Mouse (Mus musculus) myocyte (in vitro differentiated cells): ENCODE data around the gene Arl15. TPM values are rescaled to one million over a fixed set of nuclear protein-coding genes. Genes with fewer than 3 reads are reported as not detected.

Experiments used
- H3K27me3 ChIP-seq: one replicate; pipeline ENCODE4 v1.6.1; 2011; ENCODE audit not compliant: control insufficient read depth, insufficient read depth, insufficient read length
- H3K36me3 ChIP-seq: one replicate; pipeline ENCODE4 v1.6.1; 2011; ENCODE audit not compliant: control insufficient read depth, insufficient read depth
- H3K4me2 ChIP-seq: one replicate; pipeline ENCODE4 v1.6.1; 2011; ENCODE audit warnings: low read depth, control low read depth
- H3K4me3 ChIP-seq: one replicate; pipeline ENCODE4 v1.5.1; 2011; ENCODE audit warnings: mild to moderate bottlenecking, control low read depth, moderate library complexity
- H3K79me2 ChIP-seq: one replicate; pipeline ENCODE4 v1.6.1; 2011; ENCODE audit not compliant: control insufficient read depth, insufficient read depth
- H3ac ChIP-seq: one replicate; pipeline ENCODE4 v1.6.1; 2011; ENCODE audit not compliant: control insufficient read depth, insufficient read length
- CEBPB ChIP-seq: IDR thresholded peaks from 2 replicates; pipeline ENCODE4 v1.6.1; 2011; ENCODE audit warnings: mild to moderate bottlenecking, moderate library complexity; ENCODE audit not compliant: poor library complexity, insufficient read depth, severe bottlenecking
- E2F4 ChIP-seq: IDR thresholded peaks from one replicate; pipeline ENCODE4 v1.6.1; 2011; ENCODE audit warnings: mild to moderate bottlenecking, control low read depth, moderate library complexity; ENCODE audit not compliant: insufficient read depth
- MAX ChIP-seq: IDR thresholded peaks from one replicate; pipeline ENCODE4 v1.6.1; 2011; ENCODE audit warnings: low read depth, mild to moderate bottlenecking, control low read depth
- MYOD1 ChIP-seq, 3 experiments: IDR thresholded peaks; one replicate each; pipeline ENCODE4 v1.6.1; 2011; ENCODE audit warnings: control low read depth in 2 of 3, low read depth in 2 of 3, mild to moderate bottlenecking in 2 of 3, moderate library complexity in 1 of 3; ENCODE audit not compliant: insufficient read length in 2 of 3, control insufficient read depth in 1 of 3
- MYOG ChIP-seq, 3 experiments: IDR thresholded peaks; one replicate each; pipeline ENCODE4 v1.6.1; 2011; ENCODE audit warnings: control low read depth in 2 of 3, low read depth in 2 of 3, mild to moderate bottlenecking in 2 of 3; ENCODE audit not compliant: insufficient read length in 2 of 3, control insufficient read depth in 1 of 3, insufficient read depth in 1 of 3
- POLR2A ChIP-seq: IDR thresholded peaks from one replicate; pipeline ENCODE4 v1.6.1; 2011; ENCODE audit warnings: low read depth, mild to moderate bottlenecking, control low read depth, moderate library complexity; ENCODE audit not compliant: insufficient read length
- POLR2AphosphoS2 ChIP-seq: IDR thresholded peaks from one replicate; pipeline ENCODE4 v1.6.1; 2011; ENCODE audit warnings: low read depth, control low read depth; ENCODE audit not compliant: insufficient read length
- REST ChIP-seq: IDR thresholded peaks from one replicate; pipeline ENCODE4 v1.6.1; 2011; ENCODE audit warnings: mild to moderate bottlenecking, control low read depth, moderate library complexity; ENCODE audit not compliant: insufficient read depth, insufficient read length
- SRF ChIP-seq: IDR thresholded peaks from one replicate; pipeline ENCODE4 v1.6.1; 2011; ENCODE audit warnings: low read depth; ENCODE audit not compliant: control insufficient read depth, insufficient read length
- TCF12 ChIP-seq: IDR thresholded peaks from one replicate; pipeline ENCODE4 v1.6.1; 2011; ENCODE audit warnings: mild to moderate bottlenecking, control low read depth; ENCODE audit not compliant: poor library complexity, insufficient read depth, severe bottlenecking
- TCF3 ChIP-seq: IDR thresholded peaks from one replicate; pipeline ENCODE4 v1.6.1; 2011; ENCODE audit warnings: low read depth, control low read depth; ENCODE audit not compliant: insufficient read length
- USF1 ChIP-seq: IDR thresholded peaks from one replicate; pipeline ENCODE4 v1.6.1; 2011; ENCODE audit warnings: low read depth, mild to moderate bottlenecking, control low read depth, moderate library complexity
- polyA plus RNA-seq: library from polyadenylated mRNA; unstranded; fragments of >200 nt; fragmentation: generic; extraction: Trizol; gene quantifications from one replicate; pipeline ENCODE4 v1.2.1, GENCODE M21; 2012; ENCODE audit warnings: missing spikeins

Arl15 gene
- polyA plus RNA-seq, 1 experiment, result 11.1 TPM

DNA sequence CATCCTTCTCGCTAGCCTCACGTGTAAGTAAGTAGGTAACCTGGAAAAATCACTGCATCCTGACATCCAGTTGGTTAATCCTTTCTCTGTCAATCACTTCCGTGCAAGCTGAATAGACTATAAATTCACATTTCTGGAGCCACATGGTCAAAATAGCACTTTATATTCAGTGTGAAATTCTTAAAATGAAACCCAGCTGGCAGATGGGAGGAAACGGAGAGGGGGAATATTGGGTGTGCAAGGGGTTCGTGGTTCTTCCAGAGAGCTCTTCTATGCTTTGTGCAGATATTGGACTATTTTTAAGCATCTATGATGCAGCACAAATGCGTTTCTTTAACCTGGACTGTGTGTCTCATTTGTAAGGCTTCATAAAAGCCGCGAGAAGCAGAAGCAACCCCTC is 344.6 kb downstream of the Arl15 start:
- Histone ChIP-seq H3K27me3 (no peaks in the 10 kb centered on the region), H3ac (no peak overlapping the region), H3K4me3 (no peak overlapping the region), H3K4me2 (no peak overlapping the region), H3K79me2 (no peaks in the 10 kb centered on the region), H3K36me3 (no peaks in the 10 kb centered on the region)
- TF ChIP-seq USF1, result no peak
- TF ChIP-seq SRF, result no peak
- no peak for TF ChIP-seq MYOG (IDR thresholded peaks at IDR 0.05; ENCODE audit: control insufficient read depth in 1 of 3, insufficient read depth in 1 of 3, insufficient read length in 2 of 3, low read depth in 2 of 3)
- TF ChIP-seq TCF12, result no peak
- TF ChIP-seq CEBPB, result no peak
- no peak for TF ChIP-seq REST
- no peak for TF ChIP-seq E2F4
- no peak for TF ChIP-seq TCF3
- TF ChIP-seq POLR2A, result no peak
- TF ChIP-seq MAX, result no peak
- TF ChIP-seq MYOD1 (IDR thresholded peaks at IDR 0.05; ENCODE audit: control insufficient read depth in 1 of 3, insufficient read length in 2 of 3, low read depth in 2 of 3), result no peak
- no peak for TF ChIP-seq POLR2AphosphoS2

DNA sequence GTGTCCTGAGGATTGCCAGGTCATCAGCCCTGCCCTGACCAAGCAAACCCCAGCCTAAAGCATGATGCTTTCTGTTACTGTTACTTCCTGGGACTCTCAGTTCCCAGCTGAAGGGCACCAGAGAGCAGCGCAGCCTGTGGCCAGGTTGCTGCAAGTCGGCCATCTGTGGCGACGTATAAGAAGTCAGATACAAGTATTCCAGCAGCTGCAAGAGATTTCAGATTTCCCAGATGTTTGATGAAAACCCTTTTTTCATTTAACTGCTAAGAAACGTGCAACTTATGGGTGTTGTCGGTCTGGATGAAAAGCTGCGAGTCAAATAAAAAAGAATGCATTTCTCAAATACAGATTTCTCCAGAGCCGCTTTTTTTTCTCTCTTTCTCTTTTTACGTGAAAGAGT is 345.3 kb downstream of the Arl15 start:
- Histone ChIP-seq H3ac (no peak overlapping the region), H3K79me2 (no peaks in the 10 kb centered on the region), H3K27me3 (no peaks in the 10 kb centered on the region), H3K4me3 (no peak overlapping the region), H3K36me3 (no peaks in the 10 kb centered on the region), H3K4me2 (no peak overlapping the region)
- TF ChIP-seq MAX, result no peak
- no peak for TF ChIP-seq POLR2AphosphoS2
- TF ChIP-seq TCF3, result no peak
- no peak for TF ChIP-seq MYOG (IDR thresholded peaks at IDR 0.05; ENCODE audit: control insufficient read depth in 1 of 3, insufficient read depth in 1 of 3, insufficient read length in 2 of 3, low read depth in 2 of 3)

GRCm38 (mm10) chr13:114142826-114143225 is 348.5 kb downstream of the Arl15 start:
- H3K79me2 ChIP-seq, result no peaks in the 10 kb centered on the region
- H3ac ChIP-seq, result no peak overlapping the region
- no peak overlapping the region for H3K4me2 ChIP-seq
- TF ChIP-seq USF1 (no peak), TCF3 (no peak), POLR2AphosphoS2 (no peak), REST (no peak)
- no peak overlapping the region for H3K4me3 ChIP-seq
- H3K36me3 ChIP-seq, result no peaks in the 10 kb centered on the region
- H3K27me3 ChIP-seq, result no peaks in the 10 kb centered on the region

- Histone ChIP-seq H3K27me3 (no peaks in the 10 kb centered on the region), H3K4me2 (no peak overlapping the region), H3K4me3 (no peak overlapping the region), H3K36me3 (no peaks in the 10 kb centered on the region), H3ac (no peak overlapping the region), H3K79me2 (no peaks in the 10 kb centered on the region)
- TF ChIP-seq REST, result no peak
- TF ChIP-seq CEBPB, result no peak
- no peak for TF ChIP-seq POLR2A
- TF ChIP-seq USF1, result no peak
- no peak for TF ChIP-seq SRF
- TF ChIP-seq POLR2AphosphoS2, result no peak
- TF ChIP-seq E2F4, result no peak
- TF ChIP-seq TCF12, result no peak
These were observed 348.9 kb downstream of the Arl15 start for GRCm38 (mm10) chr13:114143247-114143646.

GRCm38 (mm10) chr13:114144052-114145046 is 350.0 kb downstream of the Arl15 start:
- TF ChIP-seq MYOG (IDR thresholded peaks at IDR 0.05; ENCODE audit: control insufficient read depth in 1 of 3, insufficient read depth in 1 of 3, insufficient read length in 2 of 3, low read depth in 2 of 3), result no peak
- no peak for TF ChIP-seq TCF3
- no peak for TF ChIP-seq MYOD1 (IDR thresholded peaks at IDR 0.05; ENCODE audit: control insufficient read depth in 1 of 3, insufficient read length in 2 of 3, low read depth in 2 of 3)
- no peak for TF ChIP-seq POLR2AphosphoS2
- no peak for TF ChIP-seq USF1
- no peak for TF ChIP-seq CEBPB
- no peak for TF ChIP-seq E2F4
- TF ChIP-seq REST, result no peak
- no peak for TF ChIP-seq POLR2A
- no peak for TF ChIP-seq MAX
- no peak for TF ChIP-seq TCF12
- TF ChIP-seq SRF, result no peak
- Histone ChIP-seq H3ac (no peak overlapping the region), H3K4me3 (no peak overlapping the region), H3K36me3 (no peaks in the 10 kb centered on the region), H3K79me2 (no peaks in the 10 kb centered on the region), H3K4me2 (no peak overlapping the region), H3K27me3 (no peaks in the 10 kb centered on the region)
